Mouse (Mus musculus): Measurements from ENCODE around the gene Zfp385b. TPM values are rescaled to one million over a fixed set of nuclear protein-coding genes. Genes with fewer than 3 reads are reported as not detected.

The Zfp385b gene
- polyA plus RNA-seq, 1 experiment from 2014 or later = 2.2 TPM

DNA sequence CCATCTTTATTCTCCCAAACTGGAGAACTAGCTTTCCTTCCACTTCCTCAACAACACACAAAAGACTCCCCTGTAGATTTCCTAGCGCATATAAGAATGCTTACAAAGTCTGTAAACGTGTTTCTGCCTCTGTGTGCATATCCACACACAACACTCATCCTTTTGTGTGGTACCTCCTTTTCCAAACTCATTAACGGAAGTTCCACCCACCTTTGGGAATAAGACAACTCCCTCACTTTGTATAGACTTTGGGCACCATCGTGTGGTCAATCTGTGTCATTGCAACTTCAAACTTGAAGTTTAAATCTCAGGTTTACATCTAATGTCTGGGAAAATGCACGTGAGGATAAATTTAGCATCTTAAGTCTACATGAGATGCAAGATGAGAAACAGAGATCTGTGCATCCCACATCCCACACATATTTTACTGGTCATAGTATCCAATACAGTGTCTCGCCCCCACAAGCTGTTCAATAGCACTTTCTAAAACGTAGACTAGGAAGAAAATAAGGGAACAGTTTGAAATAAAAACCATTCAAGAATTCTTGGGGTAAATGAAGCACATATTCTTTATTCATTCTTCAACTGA, 110.1 kb downstream of the Zfp385b start:
- DNase-seq (ENCODE audit: low spot score) = peak; percentile 25

DNA sequence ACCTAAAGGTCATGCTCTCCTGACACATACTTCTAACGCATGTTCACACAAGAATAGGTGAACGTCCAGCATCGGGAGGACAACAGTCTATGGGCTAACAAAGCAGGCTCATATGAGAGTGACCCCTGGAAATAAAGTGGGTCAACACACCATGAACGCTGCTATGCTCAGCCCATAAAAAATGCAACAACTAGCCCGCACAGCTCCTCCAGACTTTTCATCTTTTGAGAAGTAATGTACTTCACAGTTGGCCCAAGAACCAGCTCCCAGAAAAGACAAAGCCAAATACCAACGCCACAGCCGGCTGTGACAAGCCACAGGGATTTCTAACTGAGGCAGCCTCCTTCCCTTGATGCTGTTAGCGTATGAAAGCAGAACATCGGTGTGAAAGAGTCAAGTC, 112.3 kb downstream of the Zfp385b start:
- no peak for DNase-seq (ENCODE audit: low spot score)

GRCm38 (mm10) chr2:77705476-77705875, 114.0 kb downstream of the Zfp385b start:
- DNase-seq (ENCODE audit: low spot score) = no peak

- no peak for DNase-seq (ENCODE audit: low spot score)
Observed at GRCm38 (mm10) chr2:77703080-77703479, 116.4 kb downstream of the Zfp385b start.

- no peak for DNase-seq (ENCODE audit: low spot score)
Observed at GRCm38 (mm10) chr2:77691174-77691573, 128.3 kb downstream of the Zfp385b start.

- no peak for DNase-seq (ENCODE audit: low spot score)
Observed at GRCm38 (mm10) chr2:77690316-77690715, 129.1 kb downstream of the Zfp385b start.

- no peak for DNase-seq (ENCODE audit: low spot score)
Observed at GRCm38 (mm10) chr2:77688651-77689050, 130.8 kb downstream of the Zfp385b start.

DNA sequence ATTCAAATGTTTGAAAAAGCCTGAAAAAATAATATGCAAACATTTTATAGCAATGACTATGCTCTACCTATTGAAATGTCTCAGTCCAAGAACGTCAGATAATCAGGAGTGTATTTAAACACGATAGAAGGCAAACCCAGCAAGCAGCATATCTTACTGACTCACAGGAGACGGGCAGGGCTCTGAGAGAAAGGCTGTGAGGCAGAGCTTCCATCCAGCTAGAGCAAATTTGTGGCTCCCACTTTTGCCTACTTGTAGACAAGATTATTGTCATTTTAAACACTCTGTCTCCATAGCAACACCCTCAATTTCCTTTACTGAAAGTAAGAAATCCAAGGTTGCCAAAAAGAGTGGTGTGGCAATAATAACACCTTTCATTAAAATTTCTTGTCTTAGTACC, 135.4 kb downstream of the Zfp385b start:
- no peak for DNase-seq (ENCODE audit: low spot score)

GRCm38 (mm10) chr2:77682205-77682604, 137.2 kb downstream of the Zfp385b start:
- no peak for DNase-seq (ENCODE audit: low spot score)

GRCm38 (mm10) chr2:77681741-77682140, 137.7 kb downstream of the Zfp385b start:
- no peak for DNase-seq (ENCODE audit: low spot score)

DNA sequence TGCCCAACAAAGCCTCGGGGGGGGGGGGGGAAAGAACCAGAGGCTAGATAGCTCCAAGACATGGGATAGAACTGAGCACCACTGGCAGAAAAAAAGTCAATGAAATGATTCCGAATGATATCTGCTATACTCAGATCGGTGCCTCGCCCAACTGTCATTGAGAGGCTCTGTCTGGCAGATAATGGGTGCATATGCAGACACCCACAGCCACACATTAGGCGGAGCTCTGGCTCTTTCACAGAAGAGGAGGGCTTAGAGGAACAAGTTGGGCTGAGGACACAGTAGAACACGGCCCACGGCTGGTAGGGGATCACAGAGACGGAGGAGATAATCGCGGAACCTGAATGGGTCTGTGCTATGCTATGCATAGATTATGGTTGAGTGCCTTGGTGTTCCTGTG, 145.7 kb downstream of the Zfp385b start:
- no peak for DNase-seq (ENCODE audit: low spot score)

- DNase-seq (ENCODE audit: low spot score) = no peak
Observed at GRCm38 (mm10) chr2:77672215-77672905, 147.1 kb downstream of the Zfp385b start.

- DNase-seq (ENCODE audit: low spot score) = no peak
Observed at GRCm38 (mm10) chr2:77662171-77662570, 157.3 kb downstream of the Zfp385b start.

DNA sequence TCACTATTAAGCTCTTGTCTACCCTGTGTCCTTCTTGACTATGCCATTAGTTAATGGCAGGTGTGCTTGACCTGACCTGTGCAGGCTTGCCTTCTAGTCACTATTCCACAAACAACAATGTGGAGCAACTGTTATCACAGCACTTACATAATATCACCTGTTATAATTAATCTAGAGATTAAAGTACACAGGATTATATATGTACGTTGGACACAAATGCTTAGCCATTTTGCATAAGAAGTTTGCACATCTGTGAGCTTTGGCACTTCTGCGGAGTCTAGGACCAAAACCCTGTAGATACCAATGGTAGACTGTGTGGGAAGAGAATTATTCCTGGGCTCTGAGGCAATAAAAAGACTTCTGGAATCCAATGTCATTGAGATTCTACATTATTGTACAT, 165.8 kb downstream of the Zfp385b start:
- DNase-seq (ENCODE audit: low spot score) = no peak

DNA sequence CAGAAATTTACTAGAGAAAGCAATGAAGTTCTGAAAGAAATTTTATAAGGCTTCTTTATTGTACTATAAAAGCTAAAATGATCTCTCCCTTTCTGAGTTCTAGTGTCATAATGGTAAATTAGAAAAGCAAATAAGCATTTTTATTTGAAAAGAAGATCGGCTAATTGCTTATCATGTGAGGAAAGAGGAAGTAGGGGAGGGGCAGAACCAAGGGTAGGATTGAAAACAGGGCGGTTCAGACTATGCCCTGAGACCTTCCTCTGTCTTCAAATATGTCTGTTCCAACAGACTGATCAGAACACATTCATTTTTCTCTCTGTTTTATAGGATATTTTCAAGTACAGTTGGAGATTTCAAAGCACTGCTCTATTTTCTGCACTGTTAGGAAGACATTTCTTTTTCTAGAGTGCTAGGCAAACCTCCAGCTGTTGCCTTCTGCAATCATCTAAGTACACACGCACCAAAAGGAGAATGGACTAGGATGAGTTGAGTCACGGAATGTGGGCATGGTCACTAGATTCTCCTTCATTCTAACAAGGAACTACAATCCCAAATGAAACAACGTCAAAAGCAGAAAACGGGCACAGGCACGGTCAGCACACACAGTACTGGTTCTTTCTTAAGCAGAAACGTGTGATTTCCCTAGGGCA, 177.8 kb downstream of the Zfp385b start:
- no peak for DNase-seq (ENCODE audit: low spot score)

- DNase-seq (ENCODE audit: low spot score) = no peak
Observed at GRCm38 (mm10) chr2:77639993-77640392, 179.4 kb downstream of the Zfp385b start.

GRCm38 (mm10) chr2:77631606-77632005, 187.8 kb downstream of the Zfp385b start:
- no peak for DNase-seq (ENCODE audit: low spot score)

DNA sequence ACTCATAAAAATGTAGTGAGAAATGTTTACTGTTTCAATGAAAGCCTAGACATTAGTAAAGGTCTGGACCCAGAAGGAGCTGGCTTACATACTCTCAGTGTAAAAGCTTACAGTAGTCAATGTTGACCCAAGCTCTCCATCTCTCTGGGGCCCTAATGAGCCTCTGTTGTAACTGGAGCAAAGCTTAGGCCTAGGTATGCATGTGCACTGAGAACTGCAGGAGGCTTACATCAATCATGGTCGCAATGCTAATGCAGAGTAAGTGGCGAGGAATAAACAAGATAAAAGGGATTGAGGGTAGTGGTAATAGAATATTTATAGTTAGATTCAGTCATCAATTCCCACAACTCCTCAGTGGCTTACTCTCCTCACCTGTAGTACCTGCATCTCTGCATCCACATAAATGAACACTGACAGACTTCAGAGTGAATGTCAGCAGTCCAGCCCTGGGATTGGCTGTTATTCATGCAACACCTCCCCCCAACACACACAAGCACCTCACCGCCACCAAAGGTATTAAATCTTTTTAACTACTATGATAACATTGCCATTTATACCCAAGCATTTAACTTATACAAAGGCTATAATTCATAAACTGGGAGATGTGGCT, 191.7 kb downstream of the Zfp385b start:
- no peak for DNase-seq (ENCODE audit: low spot score)

- DNase-seq (ENCODE audit: low spot score) = no peak
Observed at GRCm38 (mm10) chr2:77618686-77619085, 200.8 kb downstream of the Zfp385b start.

GRCm38 (mm10) chr2:77610303-77610991, 209.0 kb downstream of the Zfp385b start:
- DNase-seq (ENCODE audit: low spot score) = no peak

DNA sequence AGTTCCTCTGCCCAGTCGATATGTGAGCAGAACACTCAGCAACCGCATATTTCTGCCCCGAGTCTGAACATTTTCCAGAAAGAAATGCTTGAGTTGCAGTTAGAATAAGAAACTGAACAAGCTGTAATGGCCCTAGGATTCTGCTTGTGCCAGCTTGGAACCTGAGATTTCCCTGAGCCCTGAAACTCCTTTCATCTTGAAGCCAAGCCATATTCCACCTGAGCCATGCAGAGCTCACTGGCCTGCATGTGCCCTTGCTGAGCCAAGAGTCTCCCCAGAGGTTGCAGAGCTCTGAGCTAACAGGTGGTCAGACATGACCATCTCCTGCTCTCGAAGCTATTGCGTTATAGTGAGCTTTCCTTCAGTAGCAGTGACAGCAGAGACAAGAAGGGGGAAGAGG, 210.0 kb downstream of the Zfp385b start:
- no peak for DNase-seq (ENCODE audit: low spot score)

DNA sequence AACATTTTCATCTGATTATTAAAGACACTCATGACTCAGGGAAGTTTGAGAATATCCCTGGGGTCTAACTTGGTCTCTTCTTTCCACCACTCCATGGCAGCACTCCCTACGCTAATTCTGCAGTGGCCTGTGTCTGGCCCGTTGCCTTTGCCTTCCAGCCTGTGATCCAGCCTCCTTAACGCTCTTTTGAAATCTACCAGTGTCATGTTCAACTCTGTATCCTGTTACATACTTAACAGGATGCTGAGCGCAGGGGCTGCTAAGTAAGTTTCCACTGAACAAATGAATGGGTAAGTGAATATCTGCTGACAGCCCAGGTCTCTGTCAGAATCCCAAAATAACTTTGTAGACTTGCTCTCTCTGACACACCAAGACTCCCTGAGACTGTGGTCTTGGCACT, 210.8 kb downstream of the Zfp385b start:
- DNase-seq (ENCODE audit: low spot score) = no peak
